Mouse (Mus musculus): Measurements from ENCODE around the gene Gm17304. TPM values are rescaled to one million over a fixed set of nuclear protein-coding genes. Genes with fewer than 3 reads are reported as not detected.

The Gm17304 gene
- polyA plus RNA-seq, 1 experiment: not detected

- Histone ChIP-seq H3K27me3 (ENCODE audit: control insufficient read depth, insufficient read depth, low read length, poor library complexity, severe bottlenecking) (no peaks in the 10 kb centered on the region), H3K9ac (ENCODE audit: low read depth, poor library complexity, severe bottlenecking) (no peak overlapping the region), H3K4me3 (ENCODE audit: low read depth, low read length) (no peak overlapping the region), H3K9me3 (replicated peaks; ENCODE audit: control insufficient read depth, insufficient read depth, low read length, poor library complexity, severe bottlenecking) (no peaks in the 10 kb centered on the region), H3K27ac (ENCODE audit: insufficient read depth, low read length) (no peak overlapping the region), H3K36me3 (ENCODE audit: control insufficient read depth, insufficient read depth, low read length, poor library complexity, severe bottlenecking) (no peaks in the 10 kb centered on the region), H3K4me1 (ENCODE audit: control insufficient read depth, insufficient read depth, low read length) (no peaks in the 10 kb centered on the region)
- no peak for TF ChIP-seq CTCF (IDR thresholded peaks at IDR 0.05; ENCODE audit: low read depth, low read length)
- TF ChIP-seq POLR2A (IDR thresholded peaks at IDR 0.05; ENCODE audit: insufficient read depth, low read length): no peak
- TF ChIP-seq EP300 (IDR thresholded peaks at IDR 0.05; ENCODE audit: insufficient read depth, low read depth, low read length): no peak
Observed at GRCm38 (mm10) chr5:106643434-106643833, 34.5 kb downstream of the Gm17304 start.

GRCm38 (mm10) chr5:106649441-106649840 lies 40.5 kb downstream of the Gm17304 start:
- Histone ChIP-seq H3K9me3 (replicated peaks; ENCODE audit: control insufficient read depth, insufficient read depth, low read length, poor library complexity, severe bottlenecking) (no peaks in the 10 kb centered on the region), H3K27me3 (ENCODE audit: control insufficient read depth, insufficient read depth, low read length, poor library complexity, severe bottlenecking) (no peaks in the 10 kb centered on the region; the same call in 1 of the 2 replicates), H3K4me1 (ENCODE audit: control insufficient read depth, insufficient read depth, low read length) (no peaks in the 10 kb centered on the region), H3K9ac (ENCODE audit: low read depth, poor library complexity, severe bottlenecking) (no peak overlapping the region), H3K36me3 (ENCODE audit: control insufficient read depth, insufficient read depth, low read length, poor library complexity, severe bottlenecking) (no peaks in the 10 kb centered on the region; the same call in 1 of the 2 replicates), H3K27ac (ENCODE audit: insufficient read depth, low read length) (no peak overlapping the region), H3K4me3 (ENCODE audit: low read depth, low read length) (no peak overlapping the region)
- TF ChIP-seq EP300 (IDR thresholded peaks at IDR 0.05; ENCODE audit: insufficient read depth, low read depth, low read length) (no peak), CTCF (IDR thresholded peaks at IDR 0.05; ENCODE audit: low read depth, low read length) (no peak), POLR2A (IDR thresholded peaks at IDR 0.05; ENCODE audit: insufficient read depth, low read length) (no peak)

- TF ChIP-seq CTCF (IDR thresholded peaks at IDR 0.05; ENCODE audit: low read depth, low read length) (no peak), EP300 (IDR thresholded peaks at IDR 0.05; ENCODE audit: insufficient read depth, low read depth, low read length) (no peak), POLR2A (IDR thresholded peaks at IDR 0.05; ENCODE audit: insufficient read depth, low read length) (no peak)
- Histone ChIP-seq H3K27ac (ENCODE audit: insufficient read depth, low read length) (no peak overlapping the region), H3K9me3 (replicated peaks; ENCODE audit: control insufficient read depth, insufficient read depth, low read length, poor library complexity, severe bottlenecking) (no peaks in the 10 kb centered on the region), H3K36me3 (ENCODE audit: control insufficient read depth, insufficient read depth, low read length, poor library complexity, severe bottlenecking) (no peaks in the 10 kb centered on the region; the same call in 1 of the 2 replicates), H3K4me3 (ENCODE audit: low read depth, low read length) (no peak overlapping the region), H3K27me3 (ENCODE audit: control insufficient read depth, insufficient read depth, low read length, poor library complexity, severe bottlenecking) (no peaks in the 10 kb centered on the region; the same call in 1 of the 2 replicates), H3K9ac (ENCODE audit: low read depth, poor library complexity, severe bottlenecking) (no peak overlapping the region), H3K4me1 (ENCODE audit: control insufficient read depth, insufficient read depth, low read length) (no peaks in the 10 kb centered on the region)
Observed at GRCm38 (mm10) chr5:106649995-106650394, 41.1 kb downstream of the Gm17304 start.

GRCm38 (mm10) chr5:106652220-106652753 lies 43.4 kb downstream of the Gm17304 start:
- Histone ChIP-seq H3K9me3 (replicated peaks; ENCODE audit: control insufficient read depth, insufficient read depth, low read length, poor library complexity, severe bottlenecking) (no peaks in the 10 kb centered on the region), H3K4me3 (ENCODE audit: low read depth, low read length) (no peak overlapping the region), H3K36me3 (ENCODE audit: control insufficient read depth, insufficient read depth, low read length, poor library complexity, severe bottlenecking) (peaks cover 2% of the 10 kb centered on the region), H3K27ac (ENCODE audit: insufficient read depth, low read length) (no peak overlapping the region), H3K4me1 (ENCODE audit: control insufficient read depth, insufficient read depth, low read length) (no peaks in the 10 kb centered on the region), H3K27me3 (ENCODE audit: control insufficient read depth, insufficient read depth, low read length, poor library complexity, severe bottlenecking) (no peaks in the 10 kb centered on the region; the same call in 1 of the 2 replicates), H3K9ac (ENCODE audit: low read depth, poor library complexity, severe bottlenecking) (no peak overlapping the region)
- TF ChIP-seq CTCF (IDR thresholded peaks at IDR 0.05; ENCODE audit: low read depth, low read length): no peak
- no peak for TF ChIP-seq EP300 (IDR thresholded peaks at IDR 0.05; ENCODE audit: insufficient read depth, low read depth, low read length)
- TF ChIP-seq POLR2A (IDR thresholded peaks at IDR 0.05; ENCODE audit: insufficient read depth, low read length): no peak

- Histone ChIP-seq H3K4me1 (ENCODE audit: control insufficient read depth, insufficient read depth, low read length) (no peaks in the 10 kb centered on the region), H3K4me3 (ENCODE audit: low read depth, low read length) (no peak overlapping the region), H3K27ac (ENCODE audit: insufficient read depth, low read length) (no peak overlapping the region), H3K27me3 (ENCODE audit: control insufficient read depth, insufficient read depth, low read length, poor library complexity, severe bottlenecking) (no peaks in the 10 kb centered on the region; the same call in 1 of the 2 replicates), H3K36me3 (ENCODE audit: control insufficient read depth, insufficient read depth, low read length, poor library complexity, severe bottlenecking) (peaks cover 4% of the 10 kb centered on the region), H3K9me3 (replicated peaks; ENCODE audit: control insufficient read depth, insufficient read depth, low read length, poor library complexity, severe bottlenecking) (no peaks in the 10 kb centered on the region), H3K9ac (ENCODE audit: low read depth, poor library complexity, severe bottlenecking) (no peak overlapping the region)
- TF ChIP-seq EP300 (IDR thresholded peaks at IDR 0.05; ENCODE audit: insufficient read depth, low read depth, low read length) (no peak), POLR2A (IDR thresholded peaks at IDR 0.05; ENCODE audit: insufficient read depth, low read length) (no peak), CTCF (IDR thresholded peaks at IDR 0.05; ENCODE audit: low read depth, low read length) (no peak)
Observed at GRCm38 (mm10) chr5:106652790-106653328, 44.0 kb downstream of the Gm17304 start.

Other genes starting within 250 kb of the Gm17304 start
- 0.34 TPM in 1 of 2 replicates, not detected in the other for gene Barhl2, start 150.9 kb upstream of the Gm17304 start, polyA plus RNA-seq (2011; ENCODE audit: insufficient read depth, insufficient read length, low read depth, missing spikeins)
- 87.2 and 92.0 TPM in 2 replicates for gene Zfp644, start 88.2 kb downstream of the Gm17304 start, polyA plus RNA-seq (2011; ENCODE audit: insufficient read depth, insufficient read length, low read depth, missing spikeins)

Measured in ES-Bruce4 (cell line).